8 mouse cellular contexts compared by ENCODE assay signal in genomic region chr7:145111252-145112131, GRCm38 (mm10).
DNase-seq lines count a peak whose midpoint lies in the region; ATAC-seq and TF ChIP-seq lines count a peak whose summit lies in the region.

No protein-coding gene starts in this region.

- H3K9me3 ChIP-seq in forebrain, embryonic 14.5 days (replicated peaks; ENCODE audit: control insufficient read depth, low read length), result 0 out of 2 replicates have a peak, but pooled peaks cover 2% of the 10 kb centered on the region
- H3K9me3 ChIP-seq in heart, postnatal 0 days (replicated peaks; ENCODE audit: control insufficient read depth, low read length), result no peaks in the 10 kb centered on the region
- H3K9me3 ChIP-seq in liver, embryonic 14.5 days (ENCODE audit: control insufficient read depth, low read length), result no peaks in the 10 kb centered on the region
- no peaks in the 10 kb centered on the region for H3K9me3 ChIP-seq in neural tube, embryonic 13.5 days

- peak overlapping the region; percentile 17; the same call in 1 of the 2 replicates for H3K9ac ChIP-seq in forebrain, embryonic 14.5 days (ENCODE audit: low read length)
- no peak overlapping the region; the same call in 1 of the 2 replicates for H3K9ac ChIP-seq in heart, postnatal 0 days (replicated peaks; ENCODE audit: low read depth, low read length)
- no peak overlapping the region for H3K9ac ChIP-seq in liver, embryonic 14.5 days (replicated peaks)
- 0 out of 2 replicates have a peak overlapping the region, but pooled peaks have one; percentile 4 for H3K9ac ChIP-seq in neural tube, embryonic 13.5 days

- ATAC-seq in forebrain, embryonic 14.5 days, result peak; percentile 80
- ATAC-seq in heart, postnatal 0 days (ENCODE audit: insufficient read depth, low read depth), result peak; percentile 80
- peak; percentile 56 for ATAC-seq in liver, embryonic 14.5 days (ENCODE audit: insufficient read depth)
- ATAC-seq in neural tube, embryonic 13.5 days (ENCODE audit: low read depth), result peak; percentile 75

- 41% methylated on average over 20 of the region's 20 CpGs for WGBS in forebrain, embryonic 14.5 days
- 17% methylated on average over 20 of the region's 20 CpGs for WGBS in heart, postnatal 0 days
- 16% methylated on average over 20 of the region's 20 CpGs for WGBS in liver, embryonic 14.5 days (ENCODE audit: insufficient replicate concordance)
- WGBS in neural tube, embryonic 13.5 days, result 40% methylated on average over 20 of the region's 20 CpGs

- H3K4me3 ChIP-seq in forebrain, embryonic 14.5 days (ENCODE audit: low read depth, low read length), result no peak overlapping the region
- H3K4me3 ChIP-seq in heart, postnatal 0 days (ENCODE audit: low read depth, low read length), result peak overlapping the region; percentile 21
- no peak overlapping the region for H3K4me3 ChIP-seq in liver, embryonic 14.5 days (ENCODE audit: insufficient read depth in 1 of 2, low read depth in 2 of 2, low read length in 2 of 2)
- no peak overlapping the region for H3K4me3 ChIP-seq in neural tube, embryonic 13.5 days

- H3K4me1 ChIP-seq in forebrain, embryonic 14.5 days (ENCODE audit: control insufficient read depth, insufficient read depth, low read length), result peaks cover 6% of the 10 kb centered on the region
- peaks cover 36% of the 10 kb centered on the region; the same call in 1 of the 2 replicates for H3K4me1 ChIP-seq in heart, postnatal 0 days (ENCODE audit: control insufficient read depth, insufficient read depth)
- peaks cover 0 to 16% of the 10 kb centered on the region in 2 experiments; a peak in 2 of 4 replicates for H3K4me1 ChIP-seq in liver, embryonic 14.5 days (replicated peaks; ENCODE audit: control insufficient read depth in 2 of 2, insufficient read depth in 2 of 2, low read length in 1 of 2)
- H3K4me1 ChIP-seq in neural tube, embryonic 13.5 days (replicated peaks), result peaks cover 16% of the 10 kb centered on the region

- 0 out of 2 replicates have a peak overlapping the region, but pooled peaks have one; percentile 3 for H3K4me2 ChIP-seq in forebrain, embryonic 14.5 days (ENCODE audit: low read length)
- H3K4me2 ChIP-seq in heart, postnatal 0 days (ENCODE audit: low read depth, low read length), result peak overlapping the region; percentile 53
- H3K4me2 ChIP-seq in liver, embryonic 14.5 days (ENCODE audit: low read depth), result peak overlapping the region; percentile 24; the same call in 1 of the 2 replicates
- H3K4me2 ChIP-seq in neural tube, embryonic 13.5 days, result peak overlapping the region; percentile 26

- H3K27ac ChIP-seq in forebrain, embryonic 14.5 days (ENCODE audit: low read depth, low read length), result peak overlapping the region; percentile 27; the same call in 1 of the 2 replicates
- peak overlapping the region; percentile 93 for H3K27ac ChIP-seq in heart, postnatal 0 days (ENCODE audit: low read depth)
- no peak overlapping the region; the same call in 1 of the 2 replicates for H3K27ac ChIP-seq in liver, embryonic 14.5 days
- peak overlapping the region; percentile 72 for H3K27ac ChIP-seq in neural tube, embryonic 13.5 days (replicated peaks)

- TF ChIP-seq EP300 in heart, postnatal 0 days (IDR thresholded peaks at IDR 0.05; ENCODE audit: low read depth), result peak; percentile 81; the same call in 1 of the 2 replicates
- no peak for TF ChIP-seq EP300 in liver, embryonic 14.5 days (IDR thresholded peaks at IDR 0.05; ENCODE audit: low read depth)

- H3K36me3 ChIP-seq in forebrain, embryonic 14.5 days (ENCODE audit: control insufficient read depth, insufficient read depth, low read length), result no peaks in the 10 kb centered on the region
- no peaks in the 10 kb centered on the region for H3K36me3 ChIP-seq in heart, postnatal 0 days (replicated peaks; ENCODE audit: control insufficient read depth, insufficient read depth, low read length)
- H3K36me3 ChIP-seq in liver, embryonic 14.5 days (replicated peaks; ENCODE audit: control insufficient read depth, insufficient read depth, low read depth), result no peaks in the 10 kb centered on the region
- no peaks in the 10 kb centered on the region for H3K36me3 ChIP-seq in neural tube, embryonic 13.5 days

- H3K27me3 ChIP-seq in forebrain, embryonic 14.5 days (replicated peaks; ENCODE audit: control insufficient read depth, insufficient read depth, low read length), result no peaks in the 10 kb centered on the region
- no peaks in the 10 kb centered on the region for H3K27me3 ChIP-seq in heart, postnatal 0 days (ENCODE audit: control insufficient read depth, insufficient read depth, low read length)
- H3K27me3 ChIP-seq in liver, embryonic 14.5 days (ENCODE audit: control insufficient read depth, insufficient read depth, low read length), result no peaks in the 10 kb centered on the region
- H3K27me3 ChIP-seq in neural tube, embryonic 13.5 days, result no peaks in the 10 kb centered on the region

- no peak for TF ChIP-seq CTCF in heart, postnatal 0 days (IDR thresholded peaks at IDR 0.05; ENCODE audit: low read depth)
- no peak for TF ChIP-seq CTCF in liver, embryonic 14.5 days (IDR thresholded peaks at IDR 0.05; ENCODE audit: low read depth)

- DNase-seq in embryo, embryonic 11 days, result peak; percentile 50
- no peak for DNase-seq in embryo, embryonic 10 days (ENCODE audit: low spot score)
- DNase-seq in forebrain, embryonic 14.5 days (ENCODE audit: low spot score), result peak; percentile 55
- DNase-seq in heart, postnatal 0 days (ENCODE audit: low spot score), result peak; percentile 89
- DNase-seq in kidney, postnatal 14 days, result peak; percentile 86
- no peak for DNase-seq in liver, embryonic 14.5 days (ENCODE audit: low read depth in 3 of 3, low spot score in 3 of 3)
- peak; percentile 54 for DNase-seq in testis, postnatal 10 days (ENCODE audit: low spot score)

Comparison
In these comparisons a context has a peak if more than half of its experiments do, and no peak if none do; other contexts are left out.
1. DNase-seq: peak in embryo, embryonic 11 days (single experiment), forebrain, embryonic 14.5 days (single experiment), heart, postnatal 0 days (single experiment), kidney, postnatal 14 days (single experiment) and testis, postnatal 10 days (single experiment); none in embryo, embryonic 10 days (single experiment) and liver, embryonic 14.5 days (0 of 3).
2. H3K4me2 ChIP-seq: peak in every context shown above with its lines; median percentile 53 in heart, postnatal 0 days; 26 in neural tube, embryonic 13.5 days; 24 in liver, embryonic 14.5 days; 3 in forebrain, embryonic 14.5 days.
3. H3K9ac ChIP-seq: peak in forebrain, embryonic 14.5 days (single experiment) and neural tube, embryonic 13.5 days (single experiment); none in heart, postnatal 0 days (single experiment) and liver, embryonic 14.5 days (single experiment).
4. Peak in every context shown above with its lines, with median percentiles within 50 percentile points of each other: ATAC-seq.